Mouse (Mus musculus) layer of hippocampus, adult 18-20 months (tissue): ENCODE results near the gene Stk33. TPM values are rescaled to one million over a fixed set of nuclear protein-coding genes. Genes with fewer than 3 reads are reported as not detected.
A peak's percentile ranks its signal among the peaks of the same experiment; 100 is the strongest.

Experiments used
- DNase-seq, 2 experiments: peaks; one replicate each; pipeline ENCODE4 v3.0.0; 2022; ENCODE audit warnings: low spot score in 2 of 2
- total RNA-seq, 2 experiments: library from RNA; stranded (reverse); gene quantifications; 2 replicates each; pipeline ENCODE4 v1.2.3; 2021

Stk33 gene
- total RNA-seq, 2 experiments from 2014 or later, result 1.5 to 1.9 TPM

GRCm38 (mm10) chr7:109358435-109359187 lies 80.3 kb downstream of the Stk33 start:
- DNase-seq, result no peak

GRCm38 (mm10) chr7:109357877-109358276 lies 81.0 kb downstream of the Stk33 start:
- no peak for DNase-seq

GRCm38 (mm10) chr7:109347241-109347640 lies 91.6 kb downstream of the Stk33 start:
- DNase-seq, result no peak

- DNase-seq, result no peak
These were observed 107.2 kb downstream of the Stk33 start for GRCm38 (mm10) chr7:109331722-109332121.

- no peak for DNase-seq
These were observed 110.1 kb downstream of the Stk33 start for GRCm38 (mm10) chr7:109328772-109329171.

GRCm38 (mm10) chr7:109326813-109327212 lies 112.1 kb downstream of the Stk33 start:
- DNase-seq, result peak; percentile 7 to 37

- peak in 1 of 2 experiments; percentile 32 for DNase-seq
These were observed 113.2 kb downstream of the Stk33 start for GRCm38 (mm10) chr7:109325731-109326130.

GRCm38 (mm10) chr7:109325169-109325568 lies 113.7 kb downstream of the Stk33 start:
- peak in 1 of 2 experiments; percentile 9 for DNase-seq

GRCm38 (mm10) chr7:109309506-109309905 lies 129.4 kb downstream of the Stk33 start:
- DNase-seq, result no peak

- DNase-seq, result no peak
These were observed 143.1 kb downstream of the Stk33 start for GRCm38 (mm10) chr7:109295807-109296206.

- no peak for DNase-seq
These were observed 143.5 kb downstream of the Stk33 start for GRCm38 (mm10) chr7:109295351-109295750.

- DNase-seq, result no peak
These were observed 148.4 kb downstream of the Stk33 start for GRCm38 (mm10) chr7:109290501-109290900.

GRCm38 (mm10) chr7:109289106-109289505 lies 149.8 kb downstream of the Stk33 start:
- DNase-seq, result no peak

GRCm38 (mm10) chr7:109282106-109282505 lies 156.8 kb downstream of the Stk33 start:
- no peak for DNase-seq

- DNase-seq, result no peak
These were observed 162.3 kb downstream of the Stk33 start for GRCm38 (mm10) chr7:109276622-109277021.

- DNase-seq, result no peak
These were observed 163.0 kb downstream of the Stk33 start for GRCm38 (mm10) chr7:109275901-109276300.

- DNase-seq, result no peak
These were observed 163.7 kb downstream of the Stk33 start for GRCm38 (mm10) chr7:109275151-109275550.

GRCm38 (mm10) chr7:109274289-109274688 lies 164.6 kb downstream of the Stk33 start:
- no peak for DNase-seq

GRCm38 (mm10) chr7:109269046-109269445 lies 169.8 kb downstream of the Stk33 start:
- DNase-seq, result peak in 1 of 2 experiments; percentile 18

GRCm38 (mm10) chr7:109267370-109267769 lies 171.5 kb downstream of the Stk33 start:
- no peak for DNase-seq

- no peak for DNase-seq
These were observed 172.7 kb downstream of the Stk33 start for GRCm38 (mm10) chr7:109266181-109266580.

GRCm38 (mm10) chr7:109265606-109266005 lies 173.3 kb downstream of the Stk33 start:
- no peak for DNase-seq
